Mouse (Mus musculus): ENCODE results near the gene Park7. TPM values are rescaled to one million over a fixed set of nuclear protein-coding genes. Genes with fewer than 3 reads are reported as not detected.
"Not testable (repeated sequence)": the region's sequence is repeated elsewhere in the genome, so short reads cannot be mapped to it uniquely, and the experiment has no call there.

Park7 gene
- polyA plus RNA-seq, 1 experiment, result 277 TPM

DNA sequence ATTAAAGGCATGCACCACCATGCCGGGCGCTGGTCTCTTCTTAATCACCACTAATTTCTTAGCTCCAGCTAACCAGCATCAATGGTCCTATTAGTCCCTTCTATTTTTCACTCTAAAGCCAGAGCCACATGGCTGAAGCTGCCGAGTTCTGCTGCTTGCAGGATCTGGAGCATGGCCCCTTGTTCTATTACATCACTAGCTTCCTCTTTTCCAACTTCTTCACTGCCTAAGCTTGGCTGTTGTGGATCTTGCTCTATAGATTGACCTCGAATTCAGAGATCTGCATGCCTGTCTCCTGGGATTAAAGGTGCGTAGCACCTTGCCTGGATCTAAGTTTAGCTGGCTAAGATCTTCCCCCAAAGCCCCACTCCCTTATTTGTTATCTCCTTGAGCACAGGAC lies 31.6 kb downstream of the Park7 start:
- H3K27me3 ChIP-seq (replicated peaks), result peaks cover 13% of the 10 kb centered on the region
- no peaks in the 10 kb centered on the region for H3K4me1 ChIP-seq
- H3K9me3 ChIP-seq, result peaks cover 25% of the 10 kb centered on the region
- no peaks in the 10 kb centered on the region for H3K36me3 ChIP-seq (replicated peaks; ENCODE audit: low read length)
- TF ChIP-seq GATA1 (IDR thresholded peaks at IDR 0.05; ENCODE audit: borderline replicate concordance, low read length) (no peak), FLI1 (IDR thresholded peaks at IDR 0.05; ENCODE audit: low read length) (no peak)
- no peak overlapping the region for H3K4me3 ChIP-seq (replicated peaks)

DNA sequence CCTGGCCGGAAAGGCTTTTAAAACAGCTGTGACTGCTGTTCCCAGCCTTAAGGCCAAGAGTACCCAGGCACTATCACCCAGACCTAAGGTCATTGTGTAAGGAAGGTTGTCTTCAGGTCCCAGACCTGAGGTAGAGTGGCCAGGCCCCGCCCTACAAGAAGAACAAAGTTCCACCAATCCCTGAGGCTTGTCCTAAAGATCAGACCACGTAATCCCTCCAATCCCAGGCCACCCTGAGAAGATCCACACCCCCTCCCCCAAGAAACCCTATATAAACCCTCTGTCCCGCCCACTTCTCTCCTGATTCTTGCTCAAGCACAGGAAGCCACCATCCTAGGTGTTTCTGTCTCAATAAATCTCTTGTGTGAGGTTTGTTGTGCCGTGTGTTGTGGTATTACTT lies 33.9 kb downstream of the Park7 start:
- Histone ChIP-seq H3K36me3 (replicated peaks; ENCODE audit: low read length) (no peaks in the 10 kb centered on the region), H3K4me1 (no peaks in the 10 kb centered on the region), H3K4me3 (replicated peaks) (no peak overlapping the region), H3K9me3 (peaks cover 25% of the 10 kb centered on the region), H3K27me3 (replicated peaks) (peaks cover 13% of the 10 kb centered on the region)
- TF ChIP-seq FLI1 (IDR thresholded peaks at IDR 0.05; ENCODE audit: low read length) (no peak), GATA1 (IDR thresholded peaks at IDR 0.05; ENCODE audit: borderline replicate concordance, low read length) (no peak)

DNA sequence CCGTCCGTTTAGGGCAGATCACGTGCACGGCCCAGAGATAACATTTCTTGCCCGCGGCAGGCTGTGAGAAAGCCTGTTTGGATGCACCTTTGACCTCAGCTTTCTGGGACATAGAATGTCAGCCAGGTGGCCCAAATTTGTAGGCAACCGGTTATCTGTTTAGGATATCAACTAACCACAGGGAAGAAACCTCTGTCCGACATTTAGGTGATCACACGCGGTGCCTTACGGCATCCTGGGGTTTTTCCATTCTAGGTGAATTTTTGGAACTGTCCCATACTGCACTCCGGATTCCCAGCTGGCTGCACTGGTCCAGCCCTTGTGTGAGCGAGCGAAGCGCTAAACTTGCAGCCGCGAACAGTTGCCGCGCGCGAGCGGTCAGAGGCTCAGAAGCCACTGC lies 34.6 kb downstream of the Park7 start:
- H3K27me3 ChIP-seq (replicated peaks), result peaks cover 10% of the 10 kb centered on the region
- H3K9me3 ChIP-seq, result peaks cover 25% of the 10 kb centered on the region
- no peak overlapping the region for H3K4me3 ChIP-seq (replicated peaks)
- no peaks in the 10 kb centered on the region for H3K36me3 ChIP-seq (replicated peaks; ENCODE audit: low read length)
- no peaks in the 10 kb centered on the region for H3K4me1 ChIP-seq
- no peak for TF ChIP-seq GATA1 (IDR thresholded peaks at IDR 0.05; ENCODE audit: borderline replicate concordance, low read length)
- no peak for TF ChIP-seq FLI1 (IDR thresholded peaks at IDR 0.05; ENCODE audit: low read length)

DNA sequence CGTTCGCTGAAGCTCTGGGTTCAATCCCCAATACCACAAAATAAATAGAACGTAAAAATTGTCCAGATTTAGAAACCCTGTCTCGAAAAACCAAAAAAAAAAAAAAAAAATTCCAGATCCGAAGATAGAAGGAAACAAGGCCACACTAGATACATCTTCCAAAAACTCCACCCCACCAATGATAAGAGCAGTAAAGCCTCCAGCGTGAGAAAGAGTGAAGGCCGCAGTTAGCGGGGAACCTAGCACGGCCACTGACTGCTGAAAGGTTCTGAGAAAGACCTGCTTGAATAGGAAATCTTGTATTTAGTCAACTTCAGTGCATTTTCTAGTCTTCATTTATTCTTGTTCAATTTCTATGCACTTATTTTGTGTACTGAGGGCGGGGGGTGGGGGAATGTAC lies 38.8 kb downstream of the Park7 start:
- Histone ChIP-seq H3K27me3 (replicated peaks) (peaks cover 22% of the 10 kb centered on the region), H3K9me3 (peaks cover 23% of the 10 kb centered on the region), H3K4me1 (peaks cover 15% of the 10 kb centered on the region), H3K4me3 (replicated peaks) (no peak overlapping the region), H3K36me3 (replicated peaks; ENCODE audit: low read length) (no peaks in the 10 kb centered on the region)
- no peak for TF ChIP-seq GATA1 (IDR thresholded peaks at IDR 0.05; ENCODE audit: borderline replicate concordance, low read length)
- no peak for TF ChIP-seq FLI1 (IDR thresholded peaks at IDR 0.05; ENCODE audit: low read length)

DNA sequence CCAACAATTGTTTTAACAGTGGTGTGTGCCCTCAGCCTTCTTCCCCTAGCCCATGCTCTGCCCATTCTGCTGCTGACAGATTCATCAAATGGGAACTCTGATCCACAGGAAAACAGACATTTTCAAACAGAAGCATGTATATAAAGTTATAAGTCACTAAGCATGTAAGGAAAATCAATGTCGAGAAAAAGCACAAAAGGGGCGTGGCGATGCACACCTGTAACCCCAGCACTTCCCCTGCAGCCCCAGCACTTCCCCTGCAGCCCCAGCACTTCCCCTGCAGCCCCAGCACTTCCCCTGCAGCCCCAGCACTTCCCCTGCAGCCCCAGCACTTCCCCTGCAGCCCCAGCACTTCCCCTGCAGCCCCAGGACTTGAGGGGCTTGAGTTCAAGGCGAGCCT lies 39.8 kb downstream of the Park7 start:
- not testable (repeated sequence) for H3K36me3 ChIP-seq (replicated peaks; ENCODE audit: low read length); H3K4me3 ChIP-seq (replicated peaks)
- Histone ChIP-seq H3K4me1 (peaks cover 15% of the 10 kb centered on the region), H3K27me3 (replicated peaks) (peaks cover 26% of the 10 kb centered on the region), H3K9me3 (peaks cover 14% of the 10 kb centered on the region)

DNA sequence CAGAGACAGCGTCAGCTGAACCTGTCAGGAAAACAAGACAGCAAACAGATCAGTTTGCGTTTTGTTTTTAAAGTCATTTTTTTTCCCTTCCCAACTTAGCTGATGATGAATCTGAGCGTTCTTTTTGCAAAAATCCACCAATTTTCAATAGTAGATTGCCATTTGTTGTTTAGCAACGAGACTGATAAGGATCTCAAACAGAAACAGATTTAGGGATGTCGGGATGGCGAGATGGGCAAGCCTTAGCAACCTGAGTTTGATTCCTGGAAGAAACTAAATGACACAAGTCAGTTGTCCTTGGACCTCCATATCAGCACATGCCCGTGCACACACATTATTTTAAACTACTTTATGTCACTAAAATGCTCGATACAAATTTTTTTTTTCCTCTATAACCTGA lies 41.6 kb downstream of the Park7 start:
- Histone ChIP-seq H3K27me3 (replicated peaks) (peaks cover 33% of the 10 kb centered on the region), H3K4me3 (replicated peaks) (no peak overlapping the region), H3K36me3 (replicated peaks; ENCODE audit: low read length) (no peaks in the 10 kb centered on the region), H3K9me3 (no peaks in the 10 kb centered on the region), H3K4me1 (peaks cover 15% of the 10 kb centered on the region)
- TF ChIP-seq GATA1 (IDR thresholded peaks at IDR 0.05; ENCODE audit: borderline replicate concordance, low read length), result no peak
- TF ChIP-seq FLI1 (IDR thresholded peaks at IDR 0.05; ENCODE audit: low read length), result no peak

DNA sequence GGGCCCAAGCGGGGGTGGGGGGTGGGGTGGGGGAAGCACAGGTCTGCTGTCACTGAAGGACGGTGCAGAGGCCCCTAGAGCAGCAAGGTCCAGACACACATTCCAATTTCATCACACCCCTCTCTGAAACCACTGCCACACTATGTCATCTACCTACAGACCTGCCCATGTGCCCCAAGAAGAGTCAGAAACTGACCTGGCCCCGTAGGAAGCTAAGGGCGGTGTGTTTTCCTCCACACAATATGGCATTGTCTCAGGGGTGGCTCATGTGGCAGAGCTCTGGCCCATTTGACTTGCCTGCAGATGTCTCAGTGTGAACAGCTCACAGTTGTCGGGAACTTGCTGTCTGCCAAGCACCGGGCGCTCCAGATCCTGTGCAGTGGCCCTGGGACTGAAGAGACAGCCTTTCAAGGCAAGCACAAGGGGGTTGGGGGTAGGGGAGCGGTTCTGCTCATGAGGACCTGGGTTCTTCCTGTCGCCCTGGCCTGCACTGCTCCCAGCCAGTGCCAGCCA lies 42.0 kb downstream of the Park7 start:
- Histone ChIP-seq H3K27me3 (replicated peaks) (peaks cover 33% of the 10 kb centered on the region), H3K4me1 (peaks cover 15% of the 10 kb centered on the region), H3K4me3 (replicated peaks) (no peak overlapping the region), H3K36me3 (replicated peaks; ENCODE audit: low read length) (no peaks in the 10 kb centered on the region), H3K9me3 (no peaks in the 10 kb centered on the region)
- no peak for TF ChIP-seq FLI1 (IDR thresholded peaks at IDR 0.05; ENCODE audit: low read length)
- no peak for TF ChIP-seq GATA1 (IDR thresholded peaks at IDR 0.05; ENCODE audit: borderline replicate concordance, low read length)

DNA sequence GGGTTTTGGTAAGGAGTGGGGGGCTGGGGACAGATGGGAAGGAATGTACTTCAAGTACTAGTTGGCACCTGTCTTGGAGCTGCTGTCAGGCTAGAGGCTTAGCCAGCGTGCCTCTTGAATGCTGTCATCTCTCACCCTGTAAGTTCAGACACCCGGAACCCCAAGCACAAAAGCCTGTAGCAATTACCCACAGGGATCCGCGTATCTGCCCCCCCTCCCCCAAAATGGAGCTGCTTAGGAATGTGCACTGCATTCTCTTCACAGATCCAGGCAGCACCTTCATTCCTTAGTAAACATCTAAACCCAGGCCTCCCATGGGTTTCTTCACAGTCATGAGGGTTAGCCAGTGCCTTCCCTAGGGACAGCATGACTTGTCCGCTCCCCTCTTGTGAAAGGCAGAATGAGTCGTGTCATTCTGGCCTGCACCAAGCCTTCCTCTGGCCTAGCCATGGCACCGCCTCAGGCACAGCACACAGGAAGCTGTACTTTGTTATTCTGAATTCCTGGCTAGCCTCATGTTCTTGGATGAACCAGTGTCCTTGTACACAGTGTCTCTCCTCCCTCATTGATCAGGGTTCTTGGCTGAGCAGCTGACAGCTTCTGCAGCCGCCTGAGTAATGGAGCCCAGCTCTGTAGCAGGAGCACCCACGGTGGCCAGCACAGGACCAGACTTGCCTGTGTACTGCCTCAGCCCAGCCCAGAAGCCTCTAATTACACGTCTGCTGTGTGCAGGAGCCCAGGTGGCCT lies 42.7 kb downstream of the Park7 start:
- no peak for TF ChIP-seq FLI1 (IDR thresholded peaks at IDR 0.05; ENCODE audit: low read length)
- no peak for TF ChIP-seq GATA1 (IDR thresholded peaks at IDR 0.05; ENCODE audit: borderline replicate concordance, low read length)
- H3K36me3 ChIP-seq (replicated peaks; ENCODE audit: low read length), result peaks cover 1% of the 10 kb centered on the region
- H3K4me3 ChIP-seq (replicated peaks), result no peak overlapping the region
- peaks cover 15% of the 10 kb centered on the region for H3K4me1 ChIP-seq
- H3K27me3 ChIP-seq (replicated peaks), result peaks cover 34% of the 10 kb centered on the region
- H3K9me3 ChIP-seq, result no peaks in the 10 kb centered on the region

DNA sequence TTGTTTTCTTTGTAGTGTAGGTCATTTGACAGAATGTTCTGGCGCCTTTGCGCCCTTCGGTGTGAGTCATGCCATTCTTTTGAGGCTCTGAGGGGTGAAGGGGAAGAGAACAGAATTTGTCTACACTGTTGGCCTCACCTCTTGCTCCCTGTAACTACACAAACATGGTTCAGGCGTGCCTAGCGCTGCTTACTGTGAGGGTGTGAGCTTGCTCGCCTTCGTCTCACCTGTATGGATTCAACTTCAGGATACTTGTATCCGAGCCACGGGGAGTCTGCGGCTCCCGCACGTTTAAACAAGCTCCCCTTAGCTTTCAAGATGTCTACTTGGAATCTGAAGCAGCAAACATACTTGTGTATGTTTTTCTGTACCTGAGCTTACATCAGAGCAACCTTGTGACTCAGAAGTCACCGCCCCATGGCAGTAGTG lies 43.3 kb downstream of the Park7 start:
- Histone ChIP-seq H3K4me1 (peaks cover 15% of the 10 kb centered on the region), H3K9me3 (no peaks in the 10 kb centered on the region), H3K4me3 (replicated peaks) (no peak overlapping the region), H3K27me3 (replicated peaks) (peaks cover 39% of the 10 kb centered on the region), H3K36me3 (replicated peaks; ENCODE audit: low read length) (peaks cover 7% of the 10 kb centered on the region)
- TF ChIP-seq FLI1 (IDR thresholded peaks at IDR 0.05; ENCODE audit: low read length) (no peak), GATA1 (IDR thresholded peaks at IDR 0.05; ENCODE audit: borderline replicate concordance, low read length) (no peak)

DNA sequence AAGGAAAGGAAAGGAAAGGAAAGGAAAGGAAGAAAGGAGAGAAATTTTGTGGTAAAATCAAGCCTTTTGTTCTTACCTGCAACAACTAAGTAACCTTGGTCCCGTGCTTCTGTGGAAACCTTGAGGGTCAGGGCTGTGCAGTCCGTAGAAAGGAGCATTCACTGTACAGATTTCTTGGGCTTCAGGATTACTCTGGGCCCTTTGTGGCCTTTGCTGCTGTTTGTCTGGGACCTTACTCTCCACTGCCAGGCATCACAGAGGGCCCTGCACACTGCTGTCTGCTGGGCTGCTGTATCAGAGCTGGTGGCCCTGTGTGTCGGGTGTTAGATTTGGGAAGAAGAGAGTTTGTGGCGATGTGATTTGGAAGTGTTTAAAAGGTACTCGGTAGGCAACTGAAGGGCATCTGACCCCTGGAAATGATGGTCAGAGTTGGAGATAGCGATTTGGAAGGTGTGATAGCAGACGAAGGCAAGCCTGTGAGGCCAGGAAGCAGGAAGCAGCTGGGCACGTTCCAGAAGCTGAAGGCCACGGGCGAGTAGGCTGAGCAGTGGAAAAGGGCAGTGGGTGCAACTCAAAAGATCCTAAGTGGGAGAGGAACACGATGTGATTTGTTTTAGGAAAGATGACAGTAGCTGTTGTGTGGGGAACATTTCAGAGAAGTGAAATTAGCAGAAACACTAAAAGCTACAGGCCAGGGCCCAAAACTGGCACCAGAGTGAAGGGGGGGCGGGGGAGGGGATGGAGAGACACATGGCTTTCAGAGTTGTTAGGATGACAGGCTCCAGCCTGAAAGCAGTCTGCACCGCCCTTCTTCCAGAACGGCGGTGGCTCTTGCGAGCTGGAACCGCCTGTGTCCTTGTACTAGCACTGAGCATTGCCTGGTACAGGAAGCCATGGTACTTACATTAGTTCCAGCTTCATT lies 44.7 kb downstream of the Park7 start:
- Histone ChIP-seq H3K27me3 (replicated peaks) (peaks cover 40% of the 10 kb centered on the region), H3K9me3 (no peaks in the 10 kb centered on the region), H3K4me1 (peaks cover 15% of the 10 kb centered on the region), H3K4me3 (replicated peaks) (no peak overlapping the region), H3K36me3 (replicated peaks; ENCODE audit: low read length) (peaks cover 7% of the 10 kb centered on the region)
- TF ChIP-seq FLI1 (IDR thresholded peaks at IDR 0.05; ENCODE audit: low read length) (no peak), GATA1 (IDR thresholded peaks at IDR 0.05; ENCODE audit: borderline replicate concordance, low read length) (no peak)
